Mouse (Mus musculus): ENCODE results near the gene Nbas.

Nbas gene

DNA sequence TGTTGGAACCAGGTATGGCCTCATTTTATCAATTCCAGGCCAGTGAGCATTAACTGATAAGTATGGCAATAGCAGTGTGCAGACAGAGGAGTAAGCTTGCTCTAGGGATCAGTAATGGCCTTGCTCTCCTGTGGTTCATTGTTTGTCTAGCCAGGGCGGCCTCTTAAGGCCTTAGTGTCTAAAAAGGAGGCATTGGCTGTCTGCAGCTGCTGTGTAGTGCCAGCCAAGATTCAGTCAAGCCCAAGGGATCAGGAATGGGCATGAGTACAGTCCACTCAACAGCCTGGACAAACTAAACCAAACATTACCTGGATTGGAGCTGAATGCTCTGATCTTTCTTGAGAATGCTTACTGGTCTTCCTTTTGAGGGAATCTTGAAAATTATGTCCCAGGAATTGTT is 120.7 kb downstream of the Nbas start:
- no peak for DNase-seq (ENCODE audit: low spot score in 2 of 2)

DNA sequence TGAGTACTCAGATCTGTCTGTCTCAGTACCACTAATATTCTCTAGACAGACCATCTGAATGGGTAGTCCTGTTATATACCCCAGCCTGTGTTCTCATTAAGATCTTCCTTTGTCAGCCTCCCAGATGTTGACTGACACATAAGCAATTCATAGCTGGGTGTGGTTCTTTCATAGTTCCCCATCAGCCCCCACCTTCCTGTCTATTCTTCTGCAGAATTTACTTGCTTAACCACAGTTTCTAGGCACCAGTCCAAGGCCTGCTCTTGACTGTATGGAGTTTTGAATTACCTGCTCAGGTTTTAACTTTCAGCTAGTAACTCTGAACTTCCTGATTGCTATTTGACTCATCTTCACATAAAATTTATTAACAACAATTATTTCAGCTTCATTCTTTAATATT is 141.3 kb downstream of the Nbas start:
- DNase-seq (ENCODE audit: low spot score in 2 of 2) = no peak

DNA sequence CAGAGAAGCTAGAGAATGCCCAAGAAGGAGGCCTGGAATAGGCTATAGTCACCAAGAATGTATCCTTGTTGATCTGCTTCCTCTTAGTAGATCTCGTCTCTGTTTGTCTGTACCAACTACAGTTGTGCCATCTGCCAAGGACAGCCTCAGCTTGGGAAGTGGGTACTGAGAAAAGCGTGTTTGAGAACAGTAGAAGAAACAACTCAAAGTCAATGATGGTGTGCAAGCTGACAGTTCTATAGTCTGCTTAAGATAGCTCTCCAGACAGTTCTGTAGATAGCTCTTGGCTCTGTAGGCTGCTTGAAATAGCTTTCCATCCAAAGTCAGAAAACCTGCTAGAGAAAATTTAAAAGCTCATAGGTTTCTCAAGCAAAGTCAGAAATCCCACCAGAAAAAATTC is 149.7 kb downstream of the Nbas start:
- peak; percentile 28 to 60 for DNase-seq (ENCODE audit: low spot score in 2 of 2)

DNA sequence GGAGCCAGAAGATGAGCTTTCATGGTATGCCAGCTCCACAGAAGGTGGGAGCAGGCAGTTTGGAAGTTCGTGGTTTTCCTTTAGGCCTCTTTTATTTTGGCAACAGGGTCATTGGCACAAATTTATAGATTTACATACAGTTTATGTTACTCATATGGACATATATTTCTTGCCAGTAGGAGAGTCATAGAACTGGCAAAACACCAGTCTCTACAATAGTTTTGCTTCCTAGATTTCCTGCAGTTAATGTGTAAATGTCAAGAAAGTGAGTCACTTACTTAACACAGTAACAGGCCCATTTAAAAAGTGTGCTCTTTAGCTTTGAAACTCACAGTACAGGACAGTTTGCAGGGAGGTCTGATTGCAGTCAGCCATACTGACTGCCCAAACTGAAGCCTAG is 161.3 kb downstream of the Nbas start:
- DNase-seq (ENCODE audit: low spot score in 2 of 2) = no peak

DNA sequence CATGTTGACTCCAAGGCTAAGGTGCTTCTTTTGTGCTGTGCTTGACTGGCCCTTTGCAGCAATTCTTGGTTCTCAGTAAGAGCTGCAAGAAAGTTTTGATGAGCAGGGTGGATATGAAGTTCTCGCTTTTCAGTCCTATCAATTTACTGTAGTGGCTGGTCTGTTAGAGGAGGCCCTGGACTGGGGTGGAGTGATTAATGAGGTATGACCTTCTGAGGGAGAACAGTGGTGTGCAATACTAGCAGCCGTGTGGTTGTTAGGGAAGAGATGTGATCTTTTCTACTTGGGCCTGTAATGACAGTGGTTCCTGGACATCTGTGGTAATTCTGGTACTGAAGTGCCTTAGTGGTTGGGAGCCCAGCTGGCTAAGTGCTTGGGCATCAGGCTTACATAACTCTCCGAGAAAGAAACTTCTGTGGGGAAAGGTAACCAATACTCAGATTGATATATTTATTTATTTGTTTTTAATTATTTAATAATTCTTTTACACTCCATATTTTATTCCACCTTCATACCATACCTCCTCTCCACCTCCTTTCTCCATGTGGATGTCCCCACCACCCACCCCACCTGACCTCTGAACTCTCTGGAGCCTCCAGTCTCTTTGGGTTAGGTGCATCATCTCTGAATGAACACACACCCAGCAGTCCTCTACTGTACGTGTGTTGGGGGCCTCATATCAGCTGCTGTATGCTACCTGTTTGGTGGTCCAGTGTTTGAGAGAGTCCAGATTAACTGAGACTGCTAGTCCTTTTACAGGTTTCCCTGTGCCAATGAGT is 175.9 kb downstream of the Nbas start:
- DNase-seq (ENCODE audit: low spot score in 2 of 2) = no peak

DNA sequence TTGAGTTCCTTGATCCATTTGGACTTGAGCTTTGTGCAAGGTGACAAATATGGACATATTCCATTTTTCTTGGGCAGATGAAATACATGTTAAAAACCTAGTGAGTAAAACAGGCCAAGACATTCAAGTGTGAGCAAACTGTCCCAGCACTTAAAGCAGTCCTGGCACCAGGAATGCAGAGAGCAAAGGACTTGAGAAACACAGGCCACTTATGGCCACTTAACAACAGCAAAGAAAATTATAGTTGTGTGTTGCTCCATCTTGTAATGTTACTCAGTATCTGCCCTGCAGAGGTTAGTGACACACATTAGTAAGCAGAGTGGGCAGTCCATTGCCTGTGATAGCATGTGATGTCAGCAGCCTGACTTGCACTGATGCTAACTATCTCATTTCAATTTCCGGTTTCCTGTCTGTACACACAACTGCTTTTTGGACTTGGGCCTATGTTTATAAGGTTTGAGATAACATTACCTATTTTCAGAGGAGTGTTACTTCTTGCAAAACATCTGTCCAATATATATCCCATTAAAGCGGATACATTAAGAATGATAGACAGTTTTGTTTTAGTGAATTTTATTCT is 176.6 kb downstream of the Nbas start:
- no peak for DNase-seq (ENCODE audit: low spot score in 2 of 2)

DNA sequence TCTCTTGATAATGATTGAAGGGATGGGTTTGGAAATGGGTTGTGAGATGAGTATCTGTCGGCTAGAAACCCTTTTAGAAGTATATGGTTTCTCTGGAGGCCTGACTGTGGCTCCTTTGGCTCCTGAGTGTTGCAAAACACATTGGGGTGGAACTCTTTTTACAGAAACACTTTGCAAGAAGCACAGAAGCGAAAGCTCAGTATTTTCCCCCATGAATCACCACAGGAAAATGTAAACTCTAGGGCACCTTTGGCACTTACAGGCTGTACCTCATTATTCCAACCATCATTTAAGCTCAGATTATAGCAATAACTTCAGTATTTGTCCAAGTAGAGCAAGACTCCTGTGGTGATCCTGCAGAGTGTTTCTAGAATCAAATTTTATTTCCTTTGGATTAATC is 180.0 kb downstream of the Nbas start:
- no peak for DNase-seq (ENCODE audit: low spot score in 2 of 2)

DNA sequence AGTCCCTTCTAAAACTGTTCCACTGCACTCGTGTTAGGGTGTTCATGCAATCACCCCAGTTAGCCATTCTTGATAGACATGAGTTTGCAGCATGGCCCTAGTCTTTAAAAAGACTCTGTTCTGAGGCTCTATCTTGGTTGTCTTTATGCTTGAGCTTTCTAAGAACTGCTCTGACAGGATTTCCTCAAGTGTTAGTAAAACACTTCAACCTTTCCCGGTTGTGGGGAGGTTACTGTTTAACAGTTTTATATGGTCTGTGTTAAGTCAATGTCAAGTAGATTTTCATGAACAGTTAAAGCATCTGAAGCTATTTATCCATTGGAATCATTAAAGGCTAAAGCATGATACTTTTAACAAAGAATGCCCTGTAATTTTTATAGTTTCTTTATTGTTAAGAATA is 183.1 kb downstream of the Nbas start:
- DNase-seq (ENCODE audit: low spot score in 2 of 2) = no peak

DNA sequence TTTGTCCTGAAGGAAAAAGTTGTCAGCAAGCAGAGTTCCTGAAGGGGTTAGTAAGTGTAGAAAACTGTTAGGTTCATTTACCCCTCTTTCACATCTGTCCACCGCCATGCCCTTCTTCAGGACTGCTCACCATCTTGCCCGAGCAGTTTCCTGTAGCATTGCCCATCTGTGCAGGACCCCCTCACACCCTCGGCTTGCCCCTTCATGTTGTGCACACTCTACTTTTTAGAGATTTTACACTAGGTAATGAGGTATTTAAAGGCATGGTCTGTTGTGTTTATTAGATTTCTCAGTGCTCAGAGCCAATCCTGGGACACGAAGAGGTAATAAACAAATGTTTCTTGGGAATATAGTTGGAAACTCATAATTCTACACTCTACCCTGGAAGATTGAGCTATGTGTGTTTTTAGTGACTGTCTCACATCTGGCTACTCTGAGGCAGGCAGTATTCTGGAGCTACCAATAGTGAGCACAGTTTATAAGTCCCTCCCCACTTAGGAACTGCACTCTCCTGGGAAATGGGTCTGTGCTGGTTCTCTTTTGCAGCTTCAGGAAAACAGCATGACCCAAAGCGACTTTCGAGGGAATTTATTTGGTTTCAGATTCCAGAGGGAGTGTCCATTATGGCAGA is 191.4 kb downstream of the Nbas start:
- DNase-seq (ENCODE audit: low spot score in 2 of 2) = no peak

DNA sequence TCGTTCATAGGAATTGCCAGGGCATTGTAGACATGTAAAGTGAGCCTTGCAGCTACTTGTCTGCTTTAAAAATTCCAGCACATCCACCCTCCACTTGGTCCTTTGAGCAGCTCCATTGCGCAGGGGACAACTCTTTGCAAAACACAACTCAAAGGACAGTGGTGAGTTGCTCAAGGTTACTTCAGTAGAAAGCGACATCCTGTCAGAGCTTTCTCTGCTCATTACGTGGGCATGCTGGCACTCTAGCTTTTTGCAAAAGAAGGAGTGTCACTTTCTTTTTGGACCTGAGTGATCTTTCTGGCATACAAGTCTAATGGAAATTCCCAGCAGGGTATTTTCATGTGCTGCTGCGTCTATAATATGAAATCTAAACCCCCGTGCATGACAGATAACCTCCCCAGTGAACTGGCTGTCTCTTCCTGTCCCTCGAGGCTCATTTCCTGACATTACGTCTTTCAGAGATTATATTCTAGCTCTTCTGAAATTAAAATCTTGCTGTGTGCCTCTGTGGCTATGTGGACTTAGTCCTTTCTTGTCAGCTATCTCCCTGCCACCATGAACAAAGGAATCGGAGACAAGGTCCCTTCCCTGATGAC is 192.7 kb downstream of the Nbas start:
- DNase-seq (ENCODE audit: low spot score in 2 of 2) = no peak

DNA sequence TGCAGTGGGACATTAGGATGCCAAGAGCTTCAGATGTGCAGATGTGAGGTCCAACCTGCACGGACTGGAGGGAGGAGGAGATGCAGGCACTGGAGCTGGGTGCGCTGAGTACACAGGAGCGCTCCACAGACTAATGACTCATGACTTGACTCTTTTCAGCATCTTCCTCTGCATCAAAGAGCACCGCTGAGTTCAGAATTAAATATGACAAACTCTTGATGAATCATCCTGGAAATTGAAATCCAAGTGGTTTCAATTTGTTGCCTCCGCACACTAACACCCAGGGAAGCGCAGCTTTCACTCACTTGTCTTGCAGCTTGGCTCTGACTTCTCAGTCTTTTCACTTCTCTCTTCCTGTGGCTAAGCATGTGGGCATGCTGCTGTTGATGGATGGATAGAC is 193.5 kb downstream of the Nbas start:
- peak in 1 of 2 experiments; percentile 29 for DNase-seq (ENCODE audit: low spot score in 2 of 2)

DNA sequence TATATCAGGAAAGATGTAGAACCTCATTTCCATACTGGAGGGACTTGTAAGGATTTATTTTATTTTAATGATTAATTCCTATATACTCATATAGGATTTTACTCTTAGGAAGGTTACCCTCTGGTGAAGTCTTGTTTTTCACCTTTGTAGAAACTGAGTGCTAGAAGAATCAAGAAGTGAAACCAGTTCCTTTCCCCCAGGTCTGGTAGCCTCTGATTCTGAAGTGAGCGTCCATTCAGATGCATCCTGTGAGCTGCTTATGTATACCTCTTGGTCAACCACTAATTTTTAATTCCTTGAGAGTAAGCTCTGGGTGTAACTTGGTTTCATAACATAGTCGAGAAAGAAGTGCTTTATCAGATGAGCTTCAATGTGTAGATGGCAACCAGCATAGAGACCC is 196.6 kb downstream of the Nbas start:
- no peak for DNase-seq (ENCODE audit: low spot score in 2 of 2)

DNA sequence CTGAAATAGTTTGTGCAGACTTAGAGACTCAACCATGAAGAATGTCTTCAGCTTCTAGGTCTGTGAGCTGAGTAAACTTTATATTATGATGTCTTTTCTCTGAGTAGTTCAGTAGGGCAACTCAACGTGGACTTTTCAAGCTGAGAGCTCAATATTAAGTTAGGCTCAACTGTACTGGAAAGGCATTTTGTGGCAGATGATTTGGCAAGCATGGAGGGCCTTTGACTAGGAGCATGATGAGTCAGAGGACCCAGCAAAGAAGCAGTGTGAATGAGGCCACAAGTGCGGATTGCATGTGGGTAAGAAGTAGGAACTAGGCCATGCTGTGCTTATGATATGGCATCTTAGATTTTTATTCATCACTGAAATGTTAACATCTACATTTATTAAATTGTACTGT is 205.9 kb downstream of the Nbas start:
- no peak for DNase-seq (ENCODE audit: low spot score in 2 of 2)

DNA sequence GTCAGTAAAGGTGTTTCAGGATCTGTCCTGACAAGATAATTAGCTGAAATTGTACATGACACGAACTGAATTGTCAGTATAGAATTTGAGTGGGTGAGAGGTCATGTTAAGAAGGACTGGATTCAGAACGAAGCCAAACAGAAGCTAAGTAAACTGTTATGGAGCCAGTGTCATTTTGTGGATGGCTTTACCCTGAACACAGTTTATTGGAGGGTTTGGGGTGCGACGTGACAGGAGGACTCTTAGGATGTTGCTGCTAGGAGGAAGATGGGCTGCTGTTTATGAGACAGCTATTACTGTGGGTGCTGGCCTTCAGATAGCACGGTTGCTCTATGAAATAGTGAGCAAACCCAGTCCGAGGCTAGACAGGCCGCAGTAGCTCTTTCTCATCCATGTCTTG is 210.2 kb downstream of the Nbas start:
- no peak for DNase-seq (ENCODE audit: low spot score in 2 of 2)

DNA sequence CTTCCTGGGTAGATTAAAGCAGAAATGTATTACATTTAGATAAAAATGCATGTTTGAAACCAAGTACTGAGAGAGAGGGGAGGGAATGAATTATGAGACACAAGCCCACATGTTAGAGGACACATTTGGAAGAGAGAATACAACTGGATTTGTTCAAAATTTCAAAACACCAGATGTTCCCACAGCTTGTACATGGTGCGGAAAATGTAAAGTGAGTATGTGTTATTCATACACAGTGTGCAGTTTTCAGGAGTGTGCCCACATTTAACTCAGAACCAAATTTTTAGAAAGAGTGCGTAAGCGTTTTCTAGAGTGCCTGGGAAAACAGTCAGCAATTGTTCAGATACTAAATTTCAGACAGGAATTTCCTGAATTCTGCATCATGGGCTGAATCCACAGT is 217.3 kb downstream of the Nbas start:
- no peak for DNase-seq (ENCODE audit: low spot score in 2 of 2)

DNA sequence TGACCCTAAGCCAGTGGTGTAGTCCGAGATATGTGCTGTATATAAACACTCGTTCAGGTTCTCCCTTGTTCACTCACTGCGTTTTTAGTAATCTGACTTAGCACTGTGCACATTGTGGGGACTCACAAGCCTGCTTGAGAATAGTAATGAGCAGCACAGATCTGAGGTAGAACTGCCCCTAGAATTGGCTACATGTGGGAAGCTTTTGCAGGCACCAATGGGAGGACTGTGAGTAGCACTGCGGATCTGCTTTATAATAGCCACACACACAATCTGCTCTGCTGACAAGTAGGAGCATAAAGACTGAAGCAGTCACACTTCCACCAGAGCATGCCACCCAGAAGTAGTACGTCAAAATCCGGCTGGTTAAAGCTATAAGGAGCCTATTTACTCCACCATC is 228.3 kb downstream of the Nbas start:
- no peak for DNase-seq (ENCODE audit: low spot score in 2 of 2)

DNA sequence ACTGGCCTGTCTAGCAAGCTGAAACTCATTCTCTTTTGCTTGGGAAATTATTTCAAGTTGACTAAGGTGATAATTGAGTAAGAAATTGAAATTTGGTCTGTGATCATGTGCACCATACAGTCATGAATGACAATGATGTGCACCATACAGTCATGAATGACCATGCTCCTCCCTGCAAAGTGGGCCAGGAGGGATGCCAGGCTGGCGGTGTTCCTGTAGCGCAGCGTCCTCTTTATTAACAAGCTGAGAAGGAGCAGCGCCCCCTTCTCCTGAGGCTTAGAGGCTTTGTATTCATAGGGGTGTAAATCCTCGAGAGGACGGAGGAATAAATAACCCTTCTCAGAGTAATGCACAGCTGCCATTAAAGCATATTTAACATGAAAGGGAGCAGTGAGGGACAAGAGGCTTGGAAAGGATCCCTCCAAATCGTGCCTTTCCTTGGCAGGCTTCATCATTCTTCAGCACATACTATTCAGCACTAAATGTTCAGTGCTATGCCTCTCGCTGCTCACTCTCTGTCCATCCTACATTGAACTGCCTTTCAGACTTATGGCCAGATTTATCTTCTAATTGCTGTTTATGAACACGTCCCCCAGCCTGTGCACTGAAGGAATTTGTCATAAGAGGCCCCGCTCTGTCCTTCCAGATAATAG is 230.4 kb downstream of the Nbas start:
- DNase-seq (ENCODE audit: low spot score in 2 of 2) = no peak

DNA sequence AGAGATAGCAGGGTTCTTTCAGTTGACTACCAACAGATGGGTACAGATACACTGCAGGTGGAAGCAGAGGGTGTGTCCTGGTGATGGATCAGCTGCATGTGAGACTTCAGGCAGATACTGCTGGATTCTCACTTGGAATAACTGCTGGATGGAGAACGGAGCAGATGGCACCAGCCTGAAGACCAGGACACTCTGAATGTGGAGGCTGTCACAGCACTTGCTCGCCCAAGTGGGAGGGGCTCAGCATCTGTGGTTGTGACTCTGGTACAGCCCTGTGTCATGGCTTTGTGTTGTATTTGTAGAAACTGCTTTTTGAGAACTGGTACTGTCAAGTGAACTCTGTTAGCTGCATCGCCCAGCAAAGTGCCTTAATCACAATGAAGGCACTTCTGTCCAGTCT is 231.3 kb downstream of the Nbas start:
- no peak for DNase-seq (ENCODE audit: low spot score in 2 of 2)

DNA sequence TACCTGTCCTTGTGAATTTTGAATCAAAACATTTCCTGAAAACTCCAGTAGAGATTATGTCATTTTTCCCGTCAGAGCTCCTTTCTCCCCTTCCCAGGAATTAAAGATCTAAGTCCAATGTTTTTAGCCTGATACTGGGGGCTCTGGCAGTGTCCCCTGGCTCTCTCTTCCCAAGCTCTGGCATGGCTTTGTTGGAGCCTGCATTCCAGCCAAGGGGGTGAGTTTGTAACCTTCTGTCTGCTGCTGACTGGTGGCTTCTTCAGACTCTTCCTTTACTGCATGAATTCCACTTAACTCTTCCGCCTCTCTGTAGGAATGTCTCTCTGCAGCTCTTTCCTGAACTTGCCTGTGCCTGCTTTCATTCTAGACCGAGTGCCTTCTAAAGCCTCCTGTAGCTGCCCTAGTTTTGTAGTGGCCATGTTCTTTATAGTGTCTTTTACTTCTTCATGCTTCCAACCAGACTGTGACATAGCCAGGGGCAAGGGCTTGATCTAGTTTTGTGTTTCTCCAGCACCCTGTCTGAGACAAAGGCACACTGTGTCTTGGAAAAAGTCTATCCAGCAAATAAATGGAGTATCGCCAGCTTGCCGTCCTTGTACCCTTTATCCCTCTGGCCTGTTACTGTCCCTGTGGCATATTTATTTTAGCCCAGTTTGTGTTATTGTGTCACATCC is 236.0 kb downstream of the Nbas start:
- peak in 1 of 2 experiments; percentile 22 for DNase-seq (ENCODE audit: low spot score in 2 of 2)

DNA sequence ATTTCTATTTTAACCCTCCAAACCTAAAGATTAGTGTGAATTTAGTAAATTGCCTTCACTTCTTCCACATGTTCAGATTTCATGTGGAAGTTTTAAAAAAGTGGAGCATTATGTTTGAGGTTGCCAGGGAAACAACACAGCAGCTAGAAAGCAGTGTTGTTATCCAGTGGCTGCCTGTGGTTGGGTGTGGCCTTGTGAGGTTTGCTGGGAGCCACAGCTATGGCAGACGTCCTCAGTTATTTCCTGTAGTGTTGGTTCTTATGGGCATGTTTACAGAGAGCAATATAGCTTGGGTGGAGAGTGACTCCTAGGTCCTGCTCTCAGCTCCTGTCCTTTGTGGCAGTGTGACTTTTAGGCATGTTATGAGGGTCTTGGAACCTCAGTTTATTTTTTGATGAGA is 249.1 kb downstream of the Nbas start:
- DNase-seq (ENCODE audit: low spot score in 2 of 2) = no peak

DNA sequence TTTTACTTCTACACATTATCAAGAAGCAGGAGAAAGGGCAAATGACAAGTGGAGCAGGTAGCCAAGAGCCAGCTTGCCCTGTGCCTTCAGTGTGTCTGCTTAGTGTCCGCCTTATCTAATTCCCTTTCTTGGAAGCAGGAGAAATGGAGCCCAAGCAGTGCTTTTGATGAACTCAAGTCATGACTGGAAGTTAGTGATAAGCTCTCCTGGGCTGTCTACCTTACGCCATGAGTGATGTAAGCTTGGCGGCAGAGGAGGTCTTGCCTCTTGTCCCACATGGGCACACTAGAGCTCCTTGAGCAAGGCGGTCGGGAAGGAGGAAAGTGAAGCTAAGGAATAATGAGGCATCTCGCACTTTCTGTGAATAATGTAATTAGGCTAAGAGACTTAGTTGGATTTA is 250.5 kb downstream of the Nbas start:
- no peak for DNase-seq (ENCODE audit: low spot score in 2 of 2)

Data from right cerebral cortex, postnatal 10 days (tissue).